Mouse (Mus musculus) liver, adult 2 months (tissue): ENCODE measurements around the gene Glra3.

ENCODE experiments used
- CTCF ChIP-seq: fragments of 200-500 bp; IDR thresholded peaks from 2 replicates; pipeline ENCODE4 v1.5.1; 2011; ENCODE audit warnings: low read depth, low read length, control low read depth
- POLR2A ChIP-seq: fragments of 200-500 bp; IDR thresholded peaks from 2 replicates; pipeline ENCODE4 v1.6.1; 2011; ENCODE audit warnings: low read length, control low read depth; ENCODE audit not compliant: insufficient read depth; ENCODE audit errors: extremely low read depth

DNA sequence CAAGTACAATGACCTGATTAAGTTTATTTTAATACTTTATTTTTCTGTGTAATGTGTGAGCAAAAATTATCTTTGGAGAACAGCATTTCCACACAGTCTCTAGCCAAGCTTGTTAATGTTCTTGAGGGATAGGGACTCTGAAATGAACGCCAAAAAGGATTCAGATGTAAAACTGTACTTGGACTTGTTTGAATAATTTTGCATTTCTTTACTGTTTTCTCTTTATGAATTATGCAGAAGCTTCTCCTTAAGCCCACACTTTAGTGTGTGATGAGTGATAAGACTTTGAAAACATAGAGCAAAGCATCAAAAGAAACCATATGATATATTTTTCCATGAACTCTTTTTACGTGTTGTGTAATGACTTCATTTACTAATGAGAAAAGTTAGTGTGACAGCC lies 189.1 kb downstream of the Glra3 start:
- TF ChIP-seq CTCF, result no peak
- no peak for TF ChIP-seq POLR2A
